Mouse (Mus musculus): ENCODE results near the gene Eif3i.
A peak's percentile ranks its signal among the peaks of the same experiment; 100 is the strongest.
"Not testable (repeated sequence)": the region's sequence is repeated elsewhere in the genome, so short reads cannot be mapped to it uniquely, and the experiment has no call there.

The Eif3i gene

DNA sequence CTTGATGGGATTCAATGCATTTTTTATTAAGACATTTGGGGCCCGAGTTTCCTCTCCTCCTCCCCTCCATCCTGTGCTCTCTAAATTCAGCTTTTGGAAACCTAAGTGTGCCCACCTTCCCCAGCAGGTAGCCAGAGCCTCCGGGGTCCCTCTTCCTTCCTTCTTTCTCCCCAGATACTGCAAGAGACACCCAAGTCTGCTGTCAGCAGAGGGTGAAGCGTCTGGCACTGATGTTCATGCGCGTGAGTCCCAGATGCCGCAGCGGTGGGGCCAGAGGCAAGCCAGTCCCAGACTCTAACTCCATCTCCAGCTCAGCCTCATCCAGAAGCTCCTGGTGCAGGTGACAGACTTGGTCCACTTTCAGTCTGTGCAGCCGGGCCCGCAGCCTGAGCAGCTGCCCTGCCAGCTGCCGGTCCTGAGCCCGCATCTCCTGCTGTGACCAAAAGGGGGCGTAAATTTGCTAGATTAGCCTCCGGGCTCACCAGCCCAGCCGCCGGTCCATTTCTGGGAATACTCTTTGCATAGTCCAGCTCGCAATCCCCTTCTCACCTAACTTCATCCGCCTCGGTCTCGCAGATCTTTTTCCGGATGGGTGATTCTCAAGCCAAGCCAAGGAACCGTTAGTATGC lies 23.5 kb downstream of the Eif3i start:
- peak; percentile 70 for DNase-seq (ENCODE audit: extremely low spot score, low spot score)

DNA sequence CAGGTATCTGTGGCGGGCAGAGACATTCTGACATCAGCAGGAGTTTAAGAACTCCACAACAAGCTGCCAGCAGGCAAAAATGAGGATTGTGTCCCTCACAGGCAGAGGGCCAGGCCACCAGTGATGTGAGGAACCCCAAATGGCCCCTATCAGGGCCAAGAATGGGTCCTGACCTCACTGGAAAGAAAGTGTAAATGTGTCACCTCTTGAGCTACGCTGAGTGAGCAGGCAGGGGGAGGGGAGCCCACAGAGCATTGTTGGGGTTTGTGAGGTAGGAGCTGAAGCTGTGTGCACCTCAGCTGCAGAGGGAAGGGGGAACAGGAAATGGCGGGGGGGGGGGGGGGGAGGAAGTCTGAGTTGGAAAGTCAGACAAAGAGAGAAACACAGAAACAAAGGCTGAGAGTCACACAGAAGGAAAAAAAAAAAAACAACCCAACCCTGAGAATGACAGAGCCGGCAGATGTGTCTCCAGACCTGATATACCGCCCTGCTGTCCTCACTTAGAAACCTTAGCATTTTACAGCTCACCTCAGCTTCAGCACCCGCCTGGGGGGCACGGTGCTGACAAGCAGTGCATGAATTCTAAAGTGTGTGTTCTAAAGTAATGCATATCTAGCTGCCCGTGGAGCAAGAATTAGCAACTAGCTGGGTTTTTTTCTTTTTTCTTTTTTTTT lies 25.1 kb downstream of the Eif3i start:
- DNase-seq (ENCODE audit: extremely low spot score, low spot score) = no peak

DNA sequence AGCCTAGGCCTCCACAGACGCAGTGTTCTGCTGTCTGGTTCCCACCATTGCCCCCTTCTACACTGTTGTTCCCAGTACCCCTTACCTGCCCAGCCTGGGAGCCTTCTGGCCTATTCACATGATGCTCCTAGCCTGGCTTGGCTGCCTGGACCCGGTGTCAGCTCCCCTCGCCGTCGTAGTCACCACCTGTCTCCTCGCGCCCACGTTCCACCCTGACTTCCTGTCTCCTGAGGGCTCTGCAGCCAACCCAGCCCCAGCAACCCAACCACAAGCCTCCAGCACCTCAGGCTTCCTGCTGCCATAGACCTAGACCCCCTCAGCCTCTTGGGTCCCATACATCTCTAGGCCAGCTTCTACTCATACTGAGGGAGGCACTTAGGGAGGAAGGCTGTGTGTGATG lies 27.0 kb downstream of the Eif3i start, which contains the start of gene Lck:
Lck (minus strand) TSS at position 212 of the 400 bp plus-strand sequence.
- DNase-seq (ENCODE audit: extremely low spot score, low spot score) = no peak

DNA sequence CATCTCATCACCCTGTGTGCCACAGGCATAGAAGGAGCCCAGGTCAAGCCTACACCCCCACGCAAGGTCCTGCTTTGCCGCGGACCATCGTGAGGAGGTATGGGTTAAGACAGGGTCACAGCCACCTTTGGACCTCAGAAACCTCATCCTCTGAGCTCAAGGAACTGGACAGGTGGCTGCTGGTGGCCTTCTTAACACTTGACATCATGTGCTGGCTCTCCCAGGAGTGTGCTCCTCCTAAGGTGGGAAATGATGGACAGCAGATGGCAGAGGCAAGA lies 27.4 kb downstream of the Eif3i start:
- no peak for DNase-seq (ENCODE audit: extremely low spot score, low spot score)

DNA sequence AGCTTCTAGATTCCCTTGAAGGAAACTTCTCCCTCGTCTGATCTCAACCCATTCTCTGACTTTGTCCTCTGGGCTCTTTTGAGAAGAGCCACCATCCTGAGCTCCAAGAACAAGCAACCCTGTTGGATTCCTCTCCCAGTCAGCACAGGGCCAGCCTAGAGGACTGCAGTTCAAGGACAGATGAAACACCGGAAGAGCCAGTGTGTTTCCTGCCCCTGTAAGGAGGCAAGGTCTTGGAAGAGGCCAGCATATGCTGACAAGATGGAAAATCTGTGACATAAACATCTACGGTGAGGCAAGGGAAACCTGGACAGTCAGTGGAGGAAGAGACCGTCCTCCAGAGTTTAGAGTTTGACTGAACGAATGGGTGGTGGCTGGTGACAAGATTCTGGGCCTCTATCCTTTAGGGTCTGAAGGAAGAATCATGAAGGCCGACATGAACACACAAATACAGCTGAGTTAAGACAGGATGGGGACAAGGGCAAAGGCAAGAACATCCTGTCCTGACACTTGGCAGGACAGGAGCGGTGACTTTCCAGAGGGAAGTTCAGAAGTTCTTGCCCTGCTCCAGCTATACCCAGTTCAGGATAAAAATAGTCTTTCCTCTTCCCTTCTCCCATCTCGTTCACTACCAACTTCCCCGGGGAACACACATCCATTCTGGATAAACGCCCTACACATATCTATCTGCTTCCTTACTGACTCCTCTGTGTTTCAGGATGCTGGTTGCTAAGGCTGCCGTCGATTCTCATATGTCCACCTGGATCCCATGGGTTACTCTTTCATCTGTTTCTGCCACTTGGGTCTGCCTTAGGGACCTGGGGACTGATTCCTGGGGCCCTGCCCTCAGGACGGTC lies 28.0 kb downstream of the Eif3i start:
- DNase-seq (ENCODE audit: extremely low spot score, low spot score) = no peak

DNA sequence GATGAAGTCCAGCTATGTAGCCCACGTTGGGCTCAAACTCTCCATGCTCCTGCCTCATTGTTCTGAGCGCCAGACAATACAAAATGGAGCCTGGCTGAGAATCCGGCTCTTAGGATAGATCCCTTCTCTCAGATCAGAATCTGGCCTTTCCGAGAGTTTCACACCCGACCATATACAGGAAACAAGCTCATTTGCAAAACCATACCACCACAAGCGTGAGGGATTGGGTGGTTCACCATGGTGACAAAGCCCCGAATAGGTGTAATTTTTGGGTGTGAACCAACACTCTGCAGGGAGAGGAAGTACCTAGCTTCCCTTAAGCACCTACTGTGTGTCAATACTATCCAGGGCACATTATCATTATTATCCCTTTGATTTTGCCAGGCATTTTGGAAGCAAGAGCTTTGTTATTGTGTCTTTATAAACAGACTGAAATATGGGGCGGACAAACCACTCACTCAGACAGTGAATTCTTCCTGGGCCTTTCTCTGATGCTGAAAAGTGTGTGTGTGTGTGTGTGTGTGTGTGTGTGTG lies 28.8 kb downstream of the Eif3i start:
- DNase-seq (ENCODE audit: extremely low spot score, low spot score) = no peak

DNA sequence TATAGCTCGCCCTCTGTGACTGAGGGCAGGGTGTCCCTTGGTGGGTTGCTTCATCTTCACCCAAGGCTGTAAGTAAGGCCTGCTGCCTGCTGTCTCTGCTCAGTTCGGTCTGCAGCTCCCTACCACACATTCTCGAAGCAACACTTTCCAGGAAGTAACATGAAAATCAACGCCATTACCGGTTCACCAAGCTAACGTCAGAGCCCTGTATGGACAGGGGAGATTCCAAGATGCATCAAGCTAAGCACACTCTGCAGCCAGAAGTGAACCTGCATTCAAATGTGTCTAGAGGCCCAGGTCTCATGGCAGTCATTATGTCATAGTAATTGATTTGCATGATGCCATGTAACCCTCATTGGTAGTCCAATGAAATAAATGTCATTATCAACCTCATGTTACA lies 30.4 kb downstream of the Eif3i start:
- no peak for DNase-seq (ENCODE audit: extremely low spot score, low spot score)

DNA sequence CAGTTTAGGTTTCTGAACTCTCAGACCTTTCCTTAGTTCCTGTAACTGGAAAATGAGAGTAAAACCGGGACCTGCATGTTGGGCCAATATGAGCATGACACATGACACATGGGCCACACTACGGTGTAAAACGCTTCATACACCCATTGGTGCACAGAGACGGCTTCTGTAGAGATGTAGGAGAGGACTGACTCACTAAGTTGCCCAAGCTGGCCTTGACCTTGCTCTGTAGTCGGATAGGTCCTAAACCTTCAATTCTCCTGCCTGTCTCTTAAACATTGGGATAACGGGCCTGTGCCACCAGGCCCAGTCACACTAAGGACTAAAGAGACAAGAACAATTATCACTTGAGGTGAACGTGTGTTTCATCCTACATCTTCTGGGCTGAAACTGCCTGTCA lies 32.1 kb downstream of the Eif3i start:
- DNase-seq (ENCODE audit: extremely low spot score, low spot score) = no peak

DNA sequence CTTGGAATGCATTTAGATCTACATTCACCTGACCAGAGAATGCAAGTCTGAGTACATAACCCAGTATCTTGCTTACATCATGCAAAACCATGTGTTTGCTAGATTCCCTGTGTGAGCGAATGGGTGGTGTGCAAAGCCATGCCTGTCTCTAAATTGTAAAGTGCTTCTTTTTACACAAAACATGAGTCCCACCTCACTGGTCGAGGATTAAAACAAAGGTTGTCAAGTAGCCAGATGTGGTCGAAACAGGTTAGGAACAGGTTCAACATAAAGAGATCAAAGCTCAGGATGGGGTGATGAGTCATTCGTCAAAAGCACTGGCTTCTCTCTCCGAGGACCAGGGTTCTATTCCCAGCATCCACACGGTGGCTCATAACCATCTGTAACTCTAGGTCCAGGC lies 35.3 kb downstream of the Eif3i start:
- no peak for DNase-seq (ENCODE audit: extremely low spot score, low spot score)

DNA sequence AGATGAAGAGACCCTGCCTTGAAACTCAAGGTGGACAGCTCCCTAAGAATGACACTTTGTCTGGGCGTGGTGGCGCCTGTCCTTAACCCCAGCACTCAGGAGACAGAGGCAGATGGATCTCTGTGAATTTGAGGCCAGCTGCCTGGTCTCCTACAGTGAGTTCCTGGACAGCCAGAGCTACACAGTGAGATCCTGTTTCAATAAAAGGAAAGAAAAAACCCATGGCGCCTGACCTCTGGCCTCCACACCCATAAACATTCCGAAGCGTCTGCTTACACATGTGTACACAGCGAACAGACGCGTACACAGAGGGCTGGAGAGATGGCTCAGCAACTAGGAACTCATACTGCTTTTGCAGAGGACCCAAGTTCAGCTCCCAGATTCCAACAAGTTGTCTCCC lies 36.7 kb downstream of the Eif3i start:
- DNase-seq (ENCODE audit: extremely low spot score, low spot score) = peak; percentile 59

DNA sequence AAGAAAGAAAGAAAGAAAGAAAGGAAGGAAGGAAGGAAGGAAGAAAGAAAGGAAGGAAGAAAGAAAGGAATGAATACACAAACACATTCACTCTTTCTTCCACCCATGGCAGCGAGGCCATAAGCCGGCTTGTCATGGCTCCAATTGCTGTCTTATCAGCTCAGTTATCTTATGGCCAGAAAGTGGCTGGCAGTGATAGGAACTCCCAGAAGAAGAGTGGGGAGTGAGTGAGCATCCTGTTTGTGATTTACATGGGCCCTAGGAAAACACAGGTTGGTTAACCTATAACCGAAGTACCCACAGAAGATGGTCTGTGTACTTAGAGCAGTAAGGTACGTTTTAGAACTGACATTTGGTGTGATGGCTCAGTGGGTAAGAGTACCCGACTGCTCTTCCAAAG lies 39.3 kb downstream of the Eif3i start:
- DNase-seq (ENCODE audit: extremely low spot score, low spot score) = no peak

DNA sequence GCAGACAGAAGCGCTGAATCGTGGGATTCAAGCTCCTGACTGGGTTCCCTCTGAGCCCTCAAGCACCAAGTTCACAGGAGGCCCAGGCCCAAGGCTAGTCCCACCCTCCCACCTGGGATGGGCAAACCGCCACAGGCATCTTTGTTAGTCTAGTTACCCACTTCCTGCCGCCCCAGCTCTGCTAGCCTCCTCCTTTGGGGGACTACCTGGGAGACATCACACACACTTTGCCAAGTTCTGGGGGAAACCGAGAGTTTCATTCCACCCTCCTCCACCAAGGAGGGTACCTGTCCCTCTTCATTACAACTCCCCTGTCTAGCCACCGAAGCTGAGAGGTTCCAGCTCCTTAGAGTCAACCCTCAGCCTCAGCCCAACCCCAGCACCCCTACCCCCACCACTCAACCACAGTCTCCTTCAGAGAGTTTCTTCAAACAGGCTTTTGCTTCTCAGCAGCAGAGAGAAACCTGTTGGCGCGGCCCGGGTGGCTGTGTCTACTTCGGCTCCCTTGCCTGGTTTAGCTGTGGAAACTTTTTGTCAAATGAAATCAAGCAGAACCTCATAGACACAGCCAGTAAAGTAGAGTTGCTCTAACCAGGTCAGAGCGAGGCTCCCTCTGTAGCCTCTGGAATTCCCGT lies 42.0 kb downstream of the Eif3i start:
- no peak for DNase-seq (ENCODE audit: extremely low spot score, low spot score)

DNA sequence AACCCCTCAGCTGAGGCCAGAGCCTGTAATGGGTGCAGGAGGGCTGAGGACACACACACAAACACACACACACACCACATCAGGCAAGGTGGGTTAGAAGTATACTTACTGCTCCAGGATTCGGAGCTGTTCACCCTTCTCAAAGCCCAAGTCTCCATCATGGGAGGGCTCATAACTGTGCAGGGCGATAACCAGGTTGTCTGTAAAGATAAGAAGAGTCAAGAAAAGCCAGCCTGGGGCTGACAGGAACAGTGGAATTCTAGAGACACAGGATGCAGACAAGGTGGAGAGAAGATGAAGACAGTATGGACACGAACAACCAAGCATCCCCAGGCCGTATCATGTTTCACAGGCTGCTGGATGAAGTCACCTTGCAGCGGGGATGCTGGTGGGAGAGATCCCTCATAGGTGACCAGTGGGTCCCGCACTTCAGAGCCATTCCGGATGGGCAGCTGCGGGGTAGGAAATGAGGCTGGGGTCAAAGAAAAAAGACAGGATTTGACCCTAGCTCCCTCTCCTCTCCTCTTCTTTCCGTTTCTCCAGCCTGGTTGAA lies 43.1 kb downstream of the Eif3i start:
- DNase-seq (ENCODE audit: extremely low spot score, low spot score) = no peak

DNA sequence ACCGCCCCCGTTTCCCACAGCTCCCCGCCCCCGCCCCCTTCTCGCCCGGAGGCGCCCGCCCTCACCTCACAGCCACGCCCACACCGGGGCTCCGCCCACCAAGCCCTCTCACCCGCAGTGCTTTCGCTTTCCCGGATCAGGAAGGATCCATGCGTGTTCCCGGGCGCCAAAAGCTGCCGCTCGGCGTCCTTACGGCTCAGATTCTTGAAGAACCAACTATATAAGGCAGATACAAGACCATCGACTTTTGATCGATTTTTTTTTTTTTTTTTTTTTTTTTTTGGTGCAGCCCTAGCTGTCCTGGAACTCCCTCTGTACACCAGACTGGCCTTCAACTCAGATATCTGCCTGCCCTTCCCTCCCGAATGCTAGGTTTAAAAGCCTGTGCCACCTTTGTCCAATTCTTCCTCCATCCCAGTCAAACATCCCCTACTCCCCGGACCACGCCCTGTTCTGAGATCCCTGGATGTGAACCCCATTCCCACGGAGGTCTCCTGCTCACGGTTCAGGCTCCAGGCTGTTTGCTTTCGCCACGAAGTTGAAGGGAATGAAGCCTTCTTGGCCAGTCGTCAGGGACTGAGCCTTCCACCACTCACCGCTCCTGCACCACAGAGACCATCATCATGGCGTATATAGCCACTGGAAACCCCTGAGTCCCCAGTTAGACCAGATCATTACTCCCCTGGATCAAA lies 43.8 kb downstream of the Eif3i start:
- DNase-seq (ENCODE audit: extremely low spot score, low spot score) = peak; percentile 93

DNA sequence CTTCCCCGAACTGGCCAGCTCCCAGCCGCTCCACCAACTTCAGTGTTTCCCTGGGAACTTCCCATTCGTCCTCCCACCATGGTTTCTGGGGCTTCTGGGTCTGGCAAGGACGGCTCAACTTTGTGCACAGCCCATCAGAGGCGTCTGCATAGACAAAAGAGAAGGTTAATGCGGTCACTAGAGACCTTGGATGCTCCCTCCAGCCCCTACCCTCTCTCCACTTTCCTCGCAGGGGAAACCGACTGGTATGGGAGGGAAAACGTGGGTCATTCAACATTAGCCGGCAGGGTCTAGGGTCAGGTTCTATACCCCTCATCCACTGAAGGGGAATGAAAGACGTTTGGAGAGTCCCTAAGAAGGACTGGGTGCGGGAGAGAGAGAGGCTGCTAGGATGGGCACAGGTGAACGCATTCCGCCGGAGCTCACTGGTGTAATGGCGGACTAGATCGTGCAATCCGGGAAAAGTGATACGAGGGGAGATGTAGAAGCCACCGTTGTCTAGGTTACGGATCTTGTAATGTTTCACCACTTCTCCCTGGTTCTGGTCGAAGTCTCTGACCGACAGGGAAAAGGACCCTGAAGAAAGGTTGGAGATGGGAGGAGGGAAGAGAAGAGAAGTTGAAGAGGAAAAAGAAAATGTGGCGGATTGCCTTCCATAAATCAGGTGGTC lies 44.5 kb downstream of the Eif3i start:
- peak; percentile 55 for DNase-seq (ENCODE audit: extremely low spot score, low spot score)

DNA sequence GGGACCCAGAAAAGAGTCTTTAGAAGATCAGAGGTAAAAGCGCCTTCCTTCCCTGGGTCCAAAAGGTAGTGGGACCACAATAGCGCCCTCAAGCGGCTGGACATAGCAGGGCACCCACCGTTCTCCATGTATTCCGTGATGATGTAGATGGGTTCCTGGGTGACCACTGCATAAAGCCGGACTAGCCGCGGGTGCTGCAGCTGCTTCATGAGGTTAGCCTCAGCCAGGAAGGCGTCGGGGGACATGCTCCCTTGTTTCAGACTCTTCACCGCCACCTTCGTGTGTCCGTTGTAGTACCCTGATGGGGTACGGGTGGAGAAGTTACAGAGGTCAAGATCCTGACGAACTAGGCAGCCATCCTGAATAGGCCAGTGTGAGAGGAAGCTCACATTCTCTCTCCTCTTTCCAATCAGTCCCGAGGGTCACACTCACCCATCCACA lies 45.0 kb downstream of the Eif3i start:
- peak; percentile 70 for DNase-seq (ENCODE audit: extremely low spot score, low spot score)

DNA sequence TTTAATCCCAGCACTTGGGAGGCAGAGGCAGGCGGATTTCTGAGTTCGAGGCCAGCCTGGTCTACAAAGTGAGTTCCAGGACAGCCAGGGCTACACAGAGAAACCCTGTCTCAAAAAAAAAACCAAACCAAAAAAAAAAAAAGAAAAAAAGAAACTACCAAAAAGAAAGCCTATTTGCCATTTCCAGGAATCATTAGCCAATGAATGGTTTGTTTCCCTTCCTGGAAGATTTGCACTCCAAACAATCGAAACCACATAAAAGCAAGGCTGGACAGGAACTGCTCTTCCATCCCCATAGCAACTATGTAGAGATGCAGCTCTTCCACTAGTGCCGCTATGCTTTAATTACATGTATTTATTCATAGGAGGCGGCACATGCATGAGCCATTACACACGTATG lies 45.9 kb downstream of the Eif3i start:
- DNase-seq (ENCODE audit: extremely low spot score, low spot score) = not testable (repeated sequence)

DNA sequence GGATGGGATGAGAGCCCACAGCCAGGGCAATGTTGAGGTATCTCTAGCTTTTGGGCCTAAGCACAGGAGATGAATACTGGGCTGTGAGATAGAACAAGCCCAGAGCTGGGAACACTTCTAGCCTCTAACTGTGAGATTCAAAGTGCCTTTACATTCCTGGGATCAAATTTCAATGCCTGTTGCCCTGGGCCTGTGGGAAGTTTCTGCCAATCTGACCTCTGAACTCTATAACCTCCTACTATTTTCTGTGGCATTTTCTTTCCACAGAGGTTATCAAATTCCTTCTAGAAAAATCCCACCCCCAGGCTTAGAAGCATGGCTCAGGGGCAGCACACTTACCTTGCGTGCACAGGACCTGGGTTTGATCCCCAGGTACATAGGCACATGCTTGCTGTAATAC lies 50.2 kb downstream of the Eif3i start:
- no peak for DNase-seq (ENCODE audit: extremely low spot score, low spot score)

DNA sequence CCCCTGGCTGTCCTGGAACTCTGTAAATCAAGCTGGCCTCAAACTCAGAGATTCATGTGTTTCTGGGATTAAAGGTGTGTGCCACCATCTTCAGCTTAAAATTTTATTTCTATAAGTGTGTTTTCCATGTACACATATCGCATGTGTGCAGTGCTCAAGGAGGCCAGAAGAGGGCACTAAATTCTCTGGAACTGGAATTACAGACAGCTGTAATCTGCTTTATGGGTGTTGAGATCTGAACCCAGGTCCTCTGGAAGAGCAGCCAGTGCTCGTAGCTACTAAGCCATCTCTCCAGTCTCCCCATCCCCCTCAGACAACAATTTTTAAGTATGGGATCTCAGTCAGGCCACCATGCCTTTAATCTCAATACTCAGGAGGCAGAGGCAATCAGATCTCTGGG lies 51.1 kb downstream of the Eif3i start:
- no peak for DNase-seq (ENCODE audit: extremely low spot score, low spot score)

DNA sequence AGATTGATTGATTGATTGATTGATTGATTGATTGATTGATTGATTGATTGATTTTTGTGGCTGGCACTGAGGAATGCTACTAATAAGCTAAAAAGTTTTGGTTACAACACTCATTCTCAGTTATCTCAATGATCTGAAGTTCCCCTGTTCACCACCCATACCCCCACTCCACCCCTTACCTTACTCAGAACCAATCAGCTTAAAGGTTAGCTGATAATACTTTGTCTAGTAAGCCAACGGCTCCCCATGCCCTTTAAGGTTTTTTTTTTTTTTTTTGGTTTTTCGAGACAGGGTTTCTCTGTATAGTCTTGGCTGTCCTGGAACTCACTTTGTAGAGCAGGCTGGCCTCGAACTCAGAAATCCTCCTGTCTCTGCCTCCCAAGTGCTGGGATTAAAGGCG lies 52.8 kb downstream of the Eif3i start:
- not testable (repeated sequence) for DNase-seq (ENCODE audit: extremely low spot score, low spot score)
